Mouse (Mus musculus): ENCODE results near the gene Prkcb. TPM values are rescaled to one million over a fixed set of nuclear protein-coding genes. Genes with fewer than 3 reads are reported as not detected.

Gene Prkcb
- polyA plus RNA-seq, 1 experiment from 2014 or later: 4.6 TPM

GRCm38 (mm10) chr7:122295363-122295762 is 6.8 kb downstream of the Prkcb start:
- no peak overlapping the region for H3K27ac ChIP-seq
- no peak for DNase-seq (ENCODE audit: extremely low spot score, low spot score)

GRCm38 (mm10) chr7:122296331-122296730 is 7.8 kb downstream of the Prkcb start:
- WGBS: 89% methylated on average over 1 of the region's 1 CpGs
- Histone ChIP-seq H3K4me1 (peaks cover 10% of the 10 kb centered on the region), H3K27ac (no peak overlapping the region), H3K4me3 (no peak overlapping the region), H3K36me3 (replicated peaks) (no peaks in the 10 kb centered on the region), H3K9me3 (no peaks in the 10 kb centered on the region), H3K27me3 (ENCODE audit: poor library complexity, severe bottlenecking) (peaks cover 9% of the 10 kb centered on the region)
- no peak for DNase-seq (ENCODE audit: extremely low spot score, low spot score)

More at GRCm38 (mm10) chr7:122295363-122295762, 6.8 kb downstream of the Prkcb start:
- Histone ChIP-seq H3K4me3 (no peak overlapping the region), H3K9me3 (no peaks in the 10 kb centered on the region), H3K36me3 (replicated peaks) (no peaks in the 10 kb centered on the region), H3K4me1 (peaks cover 13% of the 10 kb centered on the region), H3K27me3 (ENCODE audit: poor library complexity, severe bottlenecking) (peaks cover 19% of the 10 kb centered on the region)
- WGBS: 89% methylated on average over 4 of the region's 4 CpGs

DNA sequence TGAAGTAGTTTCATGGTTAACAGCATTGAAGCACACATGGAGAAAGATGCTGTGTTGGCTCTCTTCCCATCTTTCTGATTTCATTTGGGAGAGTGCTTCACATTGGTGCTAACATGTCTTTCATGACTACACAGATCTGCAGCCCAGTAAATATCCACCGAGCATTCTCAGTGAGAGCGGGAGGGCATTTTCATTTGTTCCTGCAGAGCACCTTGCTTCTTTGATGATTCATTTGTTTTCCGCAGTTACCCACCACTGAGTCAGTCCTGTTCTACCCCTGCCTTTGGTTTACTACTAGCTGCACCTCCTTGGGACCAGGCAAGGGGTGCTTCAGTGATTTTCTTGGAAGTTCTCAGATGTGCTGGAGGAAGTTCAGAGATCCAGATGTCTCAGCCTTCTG is 8.3 kb downstream of the Prkcb start:
- DNase-seq (ENCODE audit: extremely low spot score, low spot score): no peak
- Histone ChIP-seq H3K9me3 (no peaks in the 10 kb centered on the region), H3K4me1 (peaks cover 10% of the 10 kb centered on the region), H3K27me3 (ENCODE audit: poor library complexity, severe bottlenecking) (peaks cover 4% of the 10 kb centered on the region), H3K4me3 (no peak overlapping the region), H3K27ac (no peak overlapping the region), H3K36me3 (replicated peaks) (no peaks in the 10 kb centered on the region)
- 87% methylated on average over 3 of the region's 3 CpGs for WGBS

GRCm38 (mm10) chr7:122297627-122298026 is 9.1 kb downstream of the Prkcb start:
- H3K4me3 ChIP-seq: no peak overlapping the region
- H3K27me3 ChIP-seq (ENCODE audit: poor library complexity, severe bottlenecking): no peaks in the 10 kb centered on the region
- H3K4me1 ChIP-seq: peaks cover 4% of the 10 kb centered on the region
- no peak for DNase-seq (ENCODE audit: extremely low spot score, low spot score)
- no peak overlapping the region for H3K27ac ChIP-seq
- no peaks in the 10 kb centered on the region for H3K36me3 ChIP-seq (replicated peaks)
- no peaks in the 10 kb centered on the region for H3K9me3 ChIP-seq
- WGBS: 82% methylated on average over 3 of the region's 3 CpGs

DNA sequence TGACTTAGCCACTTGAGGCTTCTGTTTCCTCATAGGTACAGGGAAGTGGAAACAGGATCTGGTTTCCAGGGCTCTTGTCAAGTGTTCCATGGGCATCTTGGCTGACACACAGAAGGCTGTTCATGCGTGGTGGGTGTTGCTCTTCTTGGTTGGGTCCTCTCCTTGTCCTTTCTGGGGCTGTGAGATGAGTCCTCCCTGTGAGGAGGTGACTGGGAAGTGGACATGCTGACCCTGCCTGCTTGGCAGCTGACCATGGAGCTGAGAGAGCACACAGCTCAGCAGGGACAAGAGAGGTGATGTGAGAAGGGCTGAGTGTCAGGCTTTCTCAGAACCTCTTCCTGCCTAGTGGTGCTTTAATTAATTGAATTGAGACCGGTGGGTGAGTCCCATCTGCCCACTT is 10.2 kb downstream of the Prkcb start:
- H3K27ac ChIP-seq: no peak overlapping the region
- H3K9me3 ChIP-seq: no peaks in the 10 kb centered on the region
- no peak overlapping the region for H3K4me3 ChIP-seq
- WGBS: 88% methylated on average over 2 of the region's 2 CpGs
- H3K36me3 ChIP-seq (replicated peaks): no peaks in the 10 kb centered on the region
- no peaks in the 10 kb centered on the region for H3K4me1 ChIP-seq
- no peaks in the 10 kb centered on the region for H3K27me3 ChIP-seq (ENCODE audit: poor library complexity, severe bottlenecking)
- no peak for DNase-seq (ENCODE audit: extremely low spot score, low spot score)

DNA sequence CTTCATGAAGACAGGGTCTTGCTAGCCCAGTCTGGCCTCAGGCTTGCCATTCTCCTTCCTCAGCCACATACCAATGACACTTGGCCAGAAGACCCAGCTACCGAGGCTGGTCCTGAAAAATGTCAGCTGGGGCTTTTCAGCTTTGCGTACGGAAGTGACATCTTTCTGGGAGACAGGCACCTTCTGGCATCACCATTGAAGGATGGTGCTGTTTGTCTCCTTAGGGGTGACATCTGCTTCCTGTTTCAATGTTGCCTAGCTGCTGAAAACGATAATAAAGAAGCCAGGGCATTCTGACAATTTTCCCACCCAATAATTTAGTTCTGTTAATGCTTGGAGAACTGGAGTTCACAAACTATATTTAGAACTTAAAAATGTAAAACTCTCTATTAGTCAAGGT is 12.0 kb downstream of the Prkcb start:
- DNase-seq (ENCODE audit: extremely low spot score, low spot score): no peak
- WGBS: 91% methylated on average over 4 of the region's 4 CpGs
- Histone ChIP-seq H3K4me1 (no peaks in the 10 kb centered on the region), H3K9me3 (no peaks in the 10 kb centered on the region), H3K36me3 (replicated peaks) (no peaks in the 10 kb centered on the region), H3K27me3 (ENCODE audit: poor library complexity, severe bottlenecking) (no peaks in the 10 kb centered on the region), H3K4me3 (no peak overlapping the region), H3K27ac (no peak overlapping the region)

DNA sequence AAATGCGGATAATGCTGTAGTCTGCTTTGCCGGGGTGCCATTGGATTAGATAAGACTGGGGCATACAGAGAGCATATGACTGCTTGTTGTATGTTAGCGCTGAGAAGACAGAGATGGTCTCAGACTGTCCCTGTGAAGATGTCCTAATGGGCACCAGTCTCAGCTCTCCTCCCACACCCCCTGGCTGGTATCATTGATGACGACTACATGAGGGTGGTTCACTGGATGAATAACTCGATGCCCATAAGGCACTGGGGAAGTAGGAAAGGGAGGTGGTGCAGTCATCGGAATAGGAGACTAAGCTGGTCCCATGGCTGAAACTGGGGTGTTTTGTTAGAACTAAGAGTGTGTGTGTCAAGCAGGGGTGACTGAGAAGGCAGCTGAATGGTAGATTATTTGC is 14.0 kb downstream of the Prkcb start:
- DNase-seq (ENCODE audit: extremely low spot score, low spot score): no peak
- no peaks in the 10 kb centered on the region for H3K36me3 ChIP-seq (replicated peaks)
- H3K4me3 ChIP-seq: no peak overlapping the region
- no peaks in the 10 kb centered on the region for H3K4me1 ChIP-seq
- 94% methylated on average over 6 of the region's 6 CpGs for WGBS
- no peak overlapping the region for H3K27ac ChIP-seq
- H3K27me3 ChIP-seq (ENCODE audit: poor library complexity, severe bottlenecking): no peaks in the 10 kb centered on the region
- no peaks in the 10 kb centered on the region for H3K9me3 ChIP-seq

- no peaks in the 10 kb centered on the region for H3K9me3 ChIP-seq
- DNase-seq (ENCODE audit: extremely low spot score, low spot score): no peak
- no peak overlapping the region for H3K27ac ChIP-seq
- H3K4me3 ChIP-seq: no peak overlapping the region
- 77% methylated on average over 3 of the region's 3 CpGs for WGBS
- H3K36me3 ChIP-seq (replicated peaks): no peaks in the 10 kb centered on the region
- no peaks in the 10 kb centered on the region for H3K27me3 ChIP-seq (ENCODE audit: poor library complexity, severe bottlenecking)
- H3K4me1 ChIP-seq: no peaks in the 10 kb centered on the region
These were observed 15.4 kb downstream of the Prkcb start for GRCm38 (mm10) chr7:122303988-122304387.

GRCm38 (mm10) chr7:122304521-122304920 is 16.0 kb downstream of the Prkcb start:
- no peak for DNase-seq (ENCODE audit: extremely low spot score, low spot score)
- Histone ChIP-seq H3K27ac (no peak overlapping the region), H3K27me3 (ENCODE audit: poor library complexity, severe bottlenecking) (no peaks in the 10 kb centered on the region), H3K9me3 (no peaks in the 10 kb centered on the region), H3K4me3 (no peak overlapping the region), H3K4me1 (no peaks in the 10 kb centered on the region), H3K36me3 (replicated peaks) (no peaks in the 10 kb centered on the region)
- 85% methylated on average over 2 of the region's 2 CpGs for WGBS

GRCm38 (mm10) chr7:122307241-122307640 is 18.7 kb downstream of the Prkcb start:
- Histone ChIP-seq H3K36me3 (replicated peaks) (no peaks in the 10 kb centered on the region), H3K27ac (no peak overlapping the region), H3K4me1 (no peaks in the 10 kb centered on the region), H3K9me3 (no peaks in the 10 kb centered on the region), H3K27me3 (ENCODE audit: poor library complexity, severe bottlenecking) (no peaks in the 10 kb centered on the region), H3K4me3 (no peak overlapping the region)
- WGBS: 93% methylated on average over 9 of the region's 9 CpGs
- DNase-seq (ENCODE audit: extremely low spot score, low spot score): no peak

DNA sequence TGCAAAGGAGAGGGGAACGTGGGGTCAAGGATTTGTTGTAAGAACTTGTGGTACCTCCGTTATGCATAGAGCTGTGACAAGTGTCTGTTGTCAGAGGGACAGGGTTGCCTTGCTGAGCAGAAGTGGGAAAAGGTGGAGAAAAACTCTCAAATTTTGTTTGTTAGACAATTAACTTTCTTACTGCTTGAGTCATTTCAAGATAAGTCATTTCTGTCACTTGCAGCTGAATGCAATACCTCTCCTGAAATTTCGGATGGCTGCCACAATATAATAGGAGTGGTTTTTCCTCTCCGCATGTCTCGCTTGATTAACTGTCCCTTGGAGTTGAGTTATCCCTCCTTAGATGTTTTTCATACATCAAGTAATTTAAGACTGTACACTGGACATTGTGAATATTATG is 20.1 kb downstream of the Prkcb start:
- H3K36me3 ChIP-seq (replicated peaks): no peaks in the 10 kb centered on the region
- H3K4me3 ChIP-seq: no peak overlapping the region
- WGBS: 92% methylated on average over 5 of the region's 5 CpGs
- peaks cover 6% of the 10 kb centered on the region; the same call in 1 of the 2 replicates for H3K4me1 ChIP-seq
- DNase-seq (ENCODE audit: extremely low spot score, low spot score): no peak
- H3K9me3 ChIP-seq: no peaks in the 10 kb centered on the region
- no peak overlapping the region for H3K27ac ChIP-seq
- H3K27me3 ChIP-seq (ENCODE audit: poor library complexity, severe bottlenecking): no peaks in the 10 kb centered on the region

DNA sequence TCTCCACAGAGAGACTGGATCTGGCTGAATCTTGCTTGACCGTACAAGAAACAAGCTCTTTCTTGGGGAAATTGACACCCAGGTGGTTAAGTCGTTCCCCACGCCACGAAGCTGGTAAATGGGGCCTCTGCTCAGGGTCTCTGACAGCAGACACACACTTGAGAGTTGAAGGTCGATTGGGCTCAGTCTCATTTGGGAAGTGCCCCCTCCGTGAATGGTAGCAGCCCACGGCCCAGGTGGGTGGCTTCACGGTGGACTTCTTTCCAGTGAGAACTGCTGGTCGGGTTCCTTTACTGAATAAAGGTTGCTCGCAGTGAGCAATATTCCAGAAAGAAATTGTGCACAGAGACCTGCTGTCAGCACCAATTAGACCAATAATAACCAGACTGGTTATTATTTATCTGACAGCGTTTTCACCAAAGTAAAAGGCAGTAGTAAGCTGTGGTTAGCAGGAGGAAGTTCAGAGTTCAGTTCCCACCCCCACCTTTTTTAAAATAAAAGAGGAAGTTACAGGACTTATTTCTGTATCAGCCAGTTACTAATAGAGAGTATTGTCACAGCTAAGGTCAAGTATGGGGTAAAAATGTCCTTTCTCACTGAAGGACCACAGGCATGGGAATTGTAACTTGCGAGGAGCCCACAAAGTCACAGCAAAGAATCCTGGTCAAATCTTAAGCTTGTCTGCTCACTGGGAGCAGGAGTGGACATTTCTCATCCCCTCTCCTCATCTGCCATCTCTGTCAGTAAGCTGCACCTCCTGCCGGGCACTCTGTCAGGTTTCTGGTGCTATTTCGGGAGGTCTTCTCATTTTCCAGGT is 21.6 kb downstream of the Prkcb start:
- Histone ChIP-seq H3K4me3 (no peak overlapping the region), H3K36me3 (replicated peaks) (no peaks in the 10 kb centered on the region), H3K4me1 (peaks cover 6% of the 10 kb centered on the region; the same call in 1 of the 2 replicates), H3K27me3 (ENCODE audit: poor library complexity, severe bottlenecking) (no peaks in the 10 kb centered on the region), H3K27ac (no peak overlapping the region), H3K9me3 (no peaks in the 10 kb centered on the region)
- DNase-seq (ENCODE audit: extremely low spot score, low spot score): no peak
- WGBS: 85% methylated on average over 14 of the region's 14 CpGs

DNA sequence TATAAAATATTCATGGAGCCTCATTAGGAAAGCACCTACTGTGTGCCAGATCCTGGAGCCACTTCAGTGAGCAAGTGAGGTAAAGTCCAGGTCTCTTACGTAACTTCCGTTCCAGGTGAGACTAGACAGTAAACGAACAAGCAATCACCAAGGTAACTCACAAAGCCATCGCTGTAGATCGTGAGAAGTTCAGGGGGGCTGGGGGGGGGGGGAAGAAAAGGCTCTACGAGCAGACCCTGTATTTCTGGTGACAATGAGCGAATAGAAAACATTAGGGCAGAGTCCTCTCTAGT is 22.1 kb downstream of the Prkcb start:
- Histone ChIP-seq H3K27ac (no peak overlapping the region), H3K36me3 (replicated peaks) (no peaks in the 10 kb centered on the region), H3K4me1 (peaks cover 6% of the 10 kb centered on the region; the same call in 1 of the 2 replicates), H3K27me3 (ENCODE audit: poor library complexity, severe bottlenecking) (no peaks in the 10 kb centered on the region), H3K4me3 (no peak overlapping the region), H3K9me3 (no peaks in the 10 kb centered on the region)
- no peak for DNase-seq (ENCODE audit: extremely low spot score, low spot score)
- 85% methylated on average over 7 of the region's 7 CpGs for WGBS

Measured in forebrain, embryonic 10.5 days (tissue).